Mouse (Mus musculus): ENCODE data around the gene Psmd3.
A peak's percentile ranks its signal among the peaks of the same experiment; 100 is the strongest.
"Not testable (repeated sequence)": the region's sequence is repeated elsewhere in the genome, so short reads cannot be mapped to it uniquely, and the experiment has no call there.

Psmd3 gene

GRCm38 (mm10) chr11:98681786-98682745 lies at the start of gene Psmd3:
Gene Psmd3, plus strand, starts transcription at chr11:98682554.
- DNase-seq (ENCODE audit: low read depth, low spot score) = peak; percentile 97

GRCm38 (mm10) chr11:98635312-98635970 lies 46.9 kb upstream of the Psmd3 start:
- DNase-seq (ENCODE audit: low read depth, low spot score) = peak; percentile 23

GRCm38 (mm10) chr11:98637501-98637900 lies 44.9 kb upstream of the Psmd3 start:
- no peak for DNase-seq (ENCODE audit: low read depth, low spot score)

- DNase-seq (ENCODE audit: low read depth, low spot score) = no peak
These were observed 42.3 kb upstream of the Psmd3 start for GRCm38 (mm10) chr11:98640091-98640490.

GRCm38 (mm10) chr11:98644757-98645156 lies 37.6 kb upstream of the Psmd3 start:
- no peak for DNase-seq (ENCODE audit: low read depth, low spot score)

GRCm38 (mm10) chr11:98645946-98646345 lies 36.4 kb upstream of the Psmd3 start:
- DNase-seq (ENCODE audit: low read depth, low spot score) = no peak

GRCm38 (mm10) chr11:98646459-98646858 lies 35.9 kb upstream of the Psmd3 start, which contains the start of gene Gsdma2:
Gene Gsdma2, plus strand, starts transcription at chr11:98646759.
- DNase-seq (ENCODE audit: low read depth, low spot score) = no peak

GRCm38 (mm10) chr11:98655076-98655475 lies 27.3 kb upstream of the Psmd3 start:
- DNase-seq (ENCODE audit: low read depth, low spot score) = not testable (repeated sequence)

GRCm38 (mm10) chr11:98660517-98660916 lies 21.8 kb upstream of the Psmd3 start:
- peak; percentile 32 for DNase-seq (ENCODE audit: low read depth, low spot score)

- DNase-seq (ENCODE audit: low read depth, low spot score) = no peak
These were observed 18.3 kb upstream of the Psmd3 start, which contains the start of gene Gsdma for GRCm38 (mm10) chr11:98664091-98664490. Gene Gsdma, plus strand, starts transcription at chr11:98664351.

- DNase-seq (ENCODE audit: low read depth, low spot score) = no peak
These were observed 13.4 kb upstream of the Psmd3 start for GRCm38 (mm10) chr11:98668984-98669383.

- DNase-seq (ENCODE audit: low read depth, low spot score) = no peak
These were observed 11.0 kb upstream of the Psmd3 start for GRCm38 (mm10) chr11:98671284-98671815.

GRCm38 (mm10) chr11:98671857-98672256 lies 10.5 kb upstream of the Psmd3 start:
- DNase-seq (ENCODE audit: low read depth, low spot score) = no peak

- no peak for DNase-seq (ENCODE audit: low read depth, low spot score)
These were observed 9.9 kb upstream of the Psmd3 start for GRCm38 (mm10) chr11:98672482-98672881.

- DNase-seq (ENCODE audit: low read depth, low spot score) = peak; percentile 29
These were observed 9.2 kb upstream of the Psmd3 start for GRCm38 (mm10) chr11:98673136-98673535.

- no peak for DNase-seq (ENCODE audit: low read depth, low spot score)
These were observed 6.5 kb upstream of the Psmd3 start for GRCm38 (mm10) chr11:98675829-98676363.

- no peak for DNase-seq (ENCODE audit: low read depth, low spot score)
These were observed 2.3 kb upstream of the Psmd3 start for GRCm38 (mm10) chr11:98680023-98680422.

- not testable (repeated sequence) for DNase-seq (ENCODE audit: low read depth, low spot score)
These were observed 1.8 kb upstream of the Psmd3 start for GRCm38 (mm10) chr11:98680595-98680994.

- DNase-seq (ENCODE audit: low read depth, low spot score) = no peak
These were observed 1.2 kb upstream of the Psmd3 start for GRCm38 (mm10) chr11:98681186-98681585.

GRCm38 (mm10) chr11:98682811-98683210 lies 457 bp downstream of the Psmd3 start:
- no peak for DNase-seq (ENCODE audit: low read depth, low spot score)

- no peak for DNase-seq (ENCODE audit: low read depth, low spot score)
These were observed 3.3 kb downstream of the Psmd3 start for GRCm38 (mm10) chr11:98685642-98686041.

- DNase-seq (ENCODE audit: low read depth, low spot score) = no peak
These were observed 4.6 kb downstream of the Psmd3 start for GRCm38 (mm10) chr11:98686976-98687375.
